ENCODE assay signal across 16 mouse cellular contexts in genomic region chr2:154654976-154655375, GRCm38 (mm10). TPM values are rescaled to one million over a fixed set of nuclear protein-coding genes. Genes with fewer than 3 reads are reported as not detected.
"Had no signal": no experiment of that assay in that cellular context is flagged by ENCODE, and none has a peak within 500 bp of the region (broad histone marks: within the 10 kb centered on the region; RNA-seq: fewer than 3 reads in every experiment).

No protein-coding gene starts in this region.

- ATAC-seq: midbrain, embryonic 13.5 days; midbrain, embryonic 15.5 days had no signal

- DNase-seq: lung, adult 18-20 months; lung, embryonic 14.5 days; lung, postnatal 10 days; lung, postnatal 4 days; retina, postnatal 1 day; right cerebral cortex, adult 18-20 months; right cerebral cortex, postnatal 25 days; right cerebral cortex, postnatal 4 days; spleen, adult 18-20 months; thymus, adult 2 months; thymus, postnatal 25 days; thymus, postnatal 4 days had no signal

RNA-seq across cellular contexts. Expression of gene 4930519P11Rik, which starts 41.7 kb away (rescaled TPM):
- total RNA-seq: midbrain, postnatal 0 days; monocyte, adult 5-6 weeks had no signal
